Mouse (Mus musculus) mature B cell (primary cell): ENCODE measurements around the gene Selenoh.
"Not testable (repeated sequence)": the region's sequence is repeated elsewhere in the genome, so short reads cannot be mapped to it uniquely, and the experiment has no call there.

Experiments
- in situ Hi-C: fragments of 300-500 bp; cut with MboI; formaldehyde crosslinking; loops from 2 replicates; pipeline ENCODE4 v1.14.3; 2019

Selenoh gene

DNA sequence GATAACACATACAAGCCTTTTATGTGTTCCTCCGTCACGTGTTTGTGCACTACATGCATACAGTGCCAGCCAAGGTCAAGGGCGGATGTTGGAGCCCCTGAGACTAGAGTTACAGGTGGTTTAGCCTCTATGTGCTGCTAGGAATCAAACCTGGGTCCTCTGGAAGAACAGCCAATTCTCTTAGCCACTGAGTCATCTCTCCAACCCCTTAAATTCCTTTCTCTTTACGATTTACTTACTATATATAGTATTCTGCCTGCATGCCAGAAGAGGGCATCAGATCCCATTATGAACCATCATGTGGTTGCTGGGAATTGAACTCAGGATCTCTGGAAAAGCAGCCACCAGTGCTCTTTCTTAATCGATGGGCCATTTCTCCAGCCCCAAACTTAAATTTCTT is 965 bp upstream of the Selenoh start:
- in situ Hi-C loops: not testable (repeated sequence)

DNA sequence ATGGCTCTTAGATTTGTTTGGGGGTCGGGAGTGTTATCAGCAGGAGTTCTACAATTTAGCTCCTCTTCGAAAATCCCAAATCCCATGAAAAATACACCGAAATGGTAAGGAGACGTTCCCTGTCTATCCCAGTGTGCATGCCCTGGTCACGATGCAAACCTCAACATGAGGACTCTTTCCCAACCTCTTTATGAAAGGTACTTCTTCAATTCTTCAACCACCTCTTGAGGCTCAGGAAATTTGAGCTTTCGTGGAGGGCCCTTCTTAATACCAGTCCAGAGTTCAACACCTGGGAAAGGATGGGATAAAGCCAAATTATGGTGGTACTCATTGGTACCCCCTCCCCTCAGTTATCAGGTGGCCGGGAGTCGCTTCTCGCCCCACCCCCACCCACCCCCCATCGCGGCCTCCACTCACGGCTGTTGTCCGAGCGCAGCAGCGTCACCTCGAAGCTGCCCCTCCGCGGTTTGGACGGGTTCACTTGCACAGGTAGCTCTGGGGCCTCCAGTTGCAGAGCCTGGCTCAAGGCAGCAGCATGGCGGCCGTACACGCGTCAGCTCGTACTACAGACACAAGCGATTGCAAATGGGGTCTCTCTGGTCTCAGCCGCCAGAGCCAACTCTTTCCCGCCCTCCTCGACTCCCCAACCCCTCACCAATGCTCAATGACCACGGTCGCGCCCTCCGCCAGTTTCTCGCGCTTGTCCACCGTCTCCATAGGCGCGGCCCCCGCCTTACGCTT is 572 bp downstream of the Selenoh start:
- in situ Hi-C loops: loop anchor here (10.0 kb wide), 1 partner anchor 205 kb away; no protein-coding TSS in a partner anchor

DNA sequence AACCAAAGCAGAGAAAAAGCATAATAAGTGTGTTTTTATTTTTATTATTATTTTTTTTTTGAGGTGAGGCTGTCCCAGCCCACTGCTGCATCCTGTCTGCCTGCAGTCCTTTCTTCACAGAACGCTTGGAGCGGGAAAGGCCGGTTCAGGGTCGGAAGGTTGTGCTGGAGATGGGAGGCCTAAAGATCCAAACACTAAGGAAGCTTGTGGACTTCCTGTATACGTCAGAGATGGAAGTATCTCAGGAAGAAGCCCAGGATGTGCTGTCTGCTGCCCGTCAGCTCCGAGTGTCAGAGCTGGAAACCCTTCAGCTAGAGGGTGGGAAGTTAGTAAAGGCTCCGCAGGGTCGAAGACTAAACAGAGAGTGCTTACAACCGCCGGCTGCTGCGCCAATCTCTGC is 4.5 kb downstream of the Selenoh start:
- in situ Hi-C loops: loop anchor here (10.0 kb wide), 1 partner anchor 201 kb away; no protein-coding TSS in a partner anchor

DNA sequence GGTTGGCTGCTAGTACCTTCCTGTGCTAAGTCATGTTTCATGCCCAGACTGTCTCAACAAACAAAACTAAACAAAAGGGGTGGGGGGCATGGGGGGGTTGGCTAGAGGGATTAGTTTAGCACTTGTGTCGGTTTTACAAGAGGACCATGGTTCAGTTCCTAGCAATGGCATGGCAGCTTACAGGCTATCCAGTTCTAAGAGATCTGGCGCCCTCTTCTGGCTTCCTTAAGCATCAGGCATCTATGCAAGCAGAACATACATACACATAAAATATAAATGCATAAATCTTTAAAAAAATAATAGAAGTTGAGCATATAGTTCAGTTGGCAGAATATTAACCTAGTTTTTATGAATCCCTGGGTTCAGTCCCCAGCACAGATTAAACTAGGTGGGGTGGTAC is 7.7 kb downstream of the Selenoh start:
- in situ Hi-C loops: loop anchor here (5.0 to 10.0 kb wide), 2 partner anchors 46 to 198 kb away; no protein-coding TSS in a partner anchor

DNA sequence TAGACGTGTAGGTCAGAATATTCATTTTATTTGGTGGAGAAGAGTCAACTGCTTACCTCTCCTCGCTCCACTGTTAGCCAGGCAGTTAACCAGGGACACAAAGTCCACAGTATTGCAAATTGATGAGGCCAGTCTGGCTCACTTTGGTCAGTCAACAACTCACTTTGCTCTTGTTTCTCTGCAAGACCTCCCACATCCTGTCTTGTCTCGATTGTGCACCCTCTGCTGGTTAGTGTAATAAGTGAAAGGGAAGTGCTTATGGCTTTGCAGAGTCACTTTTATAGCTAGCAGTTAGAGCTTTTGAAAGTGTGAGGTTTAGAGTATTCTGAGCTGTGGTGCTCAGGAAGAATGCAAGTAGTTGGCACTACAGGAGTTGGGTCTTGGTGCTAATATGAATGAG is 10.3 kb downstream of the Selenoh start:
- in situ Hi-C loops: loop anchor here (5.0 to 10.0 kb wide), 2 partner anchors 43 to 195 kb away; no protein-coding TSS in a partner anchor

GRCm38 (mm10) chr2:84658806-84659205 is 11.8 kb downstream of the Selenoh start, which contains the start of gene Btbd18:
Gene Btbd18, plus strand, starts transcription at chr2:84659079.
- in situ Hi-C loops: no loop called here

DNA sequence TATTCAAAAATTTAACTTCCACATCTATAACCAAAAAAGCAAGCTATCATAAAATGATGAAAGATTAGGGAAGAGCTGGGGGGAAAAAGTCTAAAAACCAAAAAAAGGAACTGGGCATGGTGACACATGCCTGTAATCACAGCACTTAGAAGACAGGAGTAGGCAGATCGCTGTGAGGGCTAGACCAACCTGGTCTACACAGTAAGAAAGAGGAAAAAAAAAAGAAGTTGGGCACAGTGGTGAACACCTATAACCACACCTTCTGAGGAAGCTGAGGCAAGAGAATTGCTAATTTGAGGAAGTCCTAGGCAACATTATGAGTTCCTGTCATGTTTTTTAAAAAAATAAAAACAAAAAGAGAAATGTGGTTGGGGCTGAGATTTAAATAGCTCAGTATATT is 14.7 kb downstream of the Selenoh start:
- in situ Hi-C loops: no loop called here

DNA sequence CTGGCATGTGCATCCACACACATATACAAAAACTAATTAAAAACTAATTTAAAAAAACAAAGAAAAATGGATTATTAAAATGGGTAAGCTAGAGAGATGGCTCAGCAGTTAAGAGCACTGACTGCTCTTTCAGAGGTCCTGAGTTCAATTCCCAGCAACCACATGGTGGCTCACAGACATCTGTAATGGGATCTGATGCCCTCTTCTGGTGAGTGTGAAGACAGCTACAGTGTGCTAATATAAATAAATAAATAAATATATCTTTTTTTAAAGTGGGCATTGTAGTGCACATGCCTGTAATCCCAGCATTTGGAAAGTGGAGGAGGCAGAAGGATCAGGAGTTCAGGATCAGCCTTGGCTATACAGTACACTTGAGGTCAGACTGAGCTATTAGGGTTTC is 17.2 kb downstream of the Selenoh start:
- in situ Hi-C loops: no loop called here

DNA sequence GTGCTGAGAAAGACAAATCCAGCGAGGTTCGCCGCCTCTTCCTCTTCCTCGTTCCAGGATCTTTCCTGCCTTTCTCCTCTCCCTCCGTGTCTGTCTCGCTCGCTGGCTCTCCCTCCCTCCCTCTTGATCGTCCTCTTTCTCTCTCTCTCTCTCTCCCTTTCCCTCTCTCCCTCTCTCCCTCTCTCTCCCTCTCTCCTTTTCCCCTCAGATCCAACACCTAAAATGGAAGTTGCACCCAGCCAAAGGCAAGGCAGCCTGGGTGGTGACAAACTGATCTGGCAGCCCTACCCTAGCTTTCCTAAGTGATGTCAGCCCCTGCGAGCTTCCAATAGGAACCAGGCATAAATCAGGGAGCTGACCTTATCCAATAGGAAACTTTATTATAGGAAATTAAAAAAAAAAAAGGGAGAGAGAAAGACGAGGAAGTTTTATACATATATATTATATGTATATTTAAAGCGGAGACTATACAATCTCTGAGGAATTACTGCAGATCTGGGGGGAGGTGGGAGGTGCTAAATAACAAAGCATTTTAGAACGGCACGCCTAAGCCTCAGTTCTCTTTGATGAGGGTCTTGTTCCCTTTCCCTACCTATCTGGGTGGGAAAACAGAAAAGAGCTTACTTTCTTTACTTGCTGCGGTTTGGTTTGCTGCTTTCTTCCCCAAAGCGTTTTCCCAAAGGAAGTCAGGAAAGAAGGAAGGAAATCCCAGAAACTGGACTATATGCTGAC is 19.9 kb downstream of the Selenoh start, which contains the start of gene Ctnnd1:
Gene Ctnnd1 (minus strand): TSS at position 302 of the 732 bp plus-strand sequence.
- in situ Hi-C loops: no loop called here

DNA sequence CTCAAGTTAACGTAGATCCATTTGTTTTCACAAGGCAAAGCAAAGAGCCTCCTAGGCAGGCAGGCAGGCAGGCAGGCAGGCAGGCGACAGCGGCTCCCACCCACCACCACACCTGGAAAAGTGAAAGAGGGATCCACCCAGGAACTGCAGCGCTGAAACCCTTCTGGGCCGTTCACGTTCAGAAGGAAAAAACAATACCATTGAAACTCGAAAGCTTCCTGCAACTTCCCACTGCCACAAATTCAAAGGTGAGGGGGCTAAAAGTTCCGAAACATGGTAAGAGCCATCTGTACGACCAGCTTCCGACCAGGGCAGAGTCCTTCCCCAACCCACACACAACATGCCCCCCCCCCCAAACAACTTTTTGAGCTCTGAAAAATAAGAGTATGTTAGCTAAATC is 20.9 kb downstream of the Selenoh start:
- in situ Hi-C loops: no loop called here

- in situ Hi-C loops: no loop called here
Measured at GRCm38 (mm10) chr2:84648369-84648768, 22.2 kb downstream of the Selenoh start.

DNA sequence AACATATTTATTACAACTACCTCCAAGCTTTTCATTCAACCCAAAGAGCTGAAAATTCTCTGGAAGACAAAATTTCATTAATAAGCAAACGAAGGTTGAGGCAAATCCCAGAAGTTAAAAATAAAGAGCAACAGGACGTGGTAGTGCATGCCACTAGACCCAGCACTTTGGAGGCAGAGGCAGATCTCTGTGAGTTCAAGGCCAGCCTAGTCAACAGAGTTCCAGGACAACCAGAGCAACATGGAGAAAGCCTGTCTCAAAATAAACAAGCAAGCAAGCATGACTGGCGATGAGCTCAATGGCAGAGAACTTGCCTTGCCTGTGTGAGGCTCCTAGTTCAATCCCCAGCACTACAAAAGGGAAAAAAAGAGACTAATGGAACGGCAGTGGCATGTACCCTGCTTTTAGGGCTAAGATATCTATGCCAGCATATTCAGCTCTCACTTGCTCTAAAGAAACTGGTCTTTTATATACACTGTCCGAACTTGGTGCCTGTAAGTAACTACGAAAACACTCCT is 23.5 kb downstream of the Selenoh start:
- in situ Hi-C loops: no loop called here

GRCm38 (mm10) chr2:84646138-84646537 is 24.4 kb downstream of the Selenoh start:
- in situ Hi-C loops: no loop called here

GRCm38 (mm10) chr2:84640833-84641232 is 29.7 kb downstream of the Selenoh start:
- in situ Hi-C loops: no loop called here

DNA sequence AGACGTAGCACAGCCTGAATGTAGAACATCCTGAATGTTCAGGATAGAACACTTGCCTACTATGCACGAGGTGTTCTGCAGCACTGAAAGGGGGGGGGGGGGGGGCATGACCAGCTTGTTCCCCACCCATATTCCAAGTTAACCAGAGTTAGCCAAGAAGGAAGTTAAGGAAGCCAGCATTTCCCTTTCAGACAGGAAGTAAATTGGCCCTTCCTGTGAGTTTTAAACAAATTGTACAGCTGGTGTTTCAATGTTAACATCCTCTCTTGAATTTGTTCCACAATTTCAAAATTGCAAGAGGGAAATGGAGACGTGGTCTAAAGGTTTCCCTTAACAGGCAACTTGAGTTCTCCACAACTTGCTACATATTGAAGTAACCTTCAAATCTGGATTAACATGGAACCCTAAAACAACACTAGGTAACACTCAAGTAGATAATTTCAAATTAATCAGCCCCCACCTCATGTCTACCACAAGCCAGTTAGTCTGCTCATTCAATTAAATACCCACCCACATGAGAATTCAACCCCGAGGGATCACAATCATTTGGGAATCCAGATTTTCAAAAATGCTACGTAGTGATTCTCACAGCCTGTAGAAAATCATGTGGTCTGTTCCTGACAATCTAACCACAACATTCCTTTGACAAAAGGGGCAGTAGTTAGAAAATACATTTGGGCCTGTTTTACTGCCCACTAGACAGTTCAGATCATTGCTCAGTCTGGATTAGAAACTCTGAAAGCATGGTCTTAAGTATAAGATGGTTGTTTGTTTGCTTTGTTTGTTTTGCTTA is 31.9 kb downstream of the Selenoh start:
- in situ Hi-C loops: no loop called here

GRCm38 (mm10) chr2:84637452-84638165 is 33.0 kb downstream of the Selenoh start:
- in situ Hi-C loops: no loop called here

GRCm38 (mm10) chr2:84636231-84636741 is 34.3 kb downstream of the Selenoh start:
- in situ Hi-C loops: no loop called here

GRCm38 (mm10) chr2:84635611-84636010 is 35.0 kb downstream of the Selenoh start:
- in situ Hi-C loops: no loop called here

GRCm38 (mm10) chr2:84634934-84635482 is 35.6 kb downstream of the Selenoh start:
- in situ Hi-C loops: no loop called here

DNA sequence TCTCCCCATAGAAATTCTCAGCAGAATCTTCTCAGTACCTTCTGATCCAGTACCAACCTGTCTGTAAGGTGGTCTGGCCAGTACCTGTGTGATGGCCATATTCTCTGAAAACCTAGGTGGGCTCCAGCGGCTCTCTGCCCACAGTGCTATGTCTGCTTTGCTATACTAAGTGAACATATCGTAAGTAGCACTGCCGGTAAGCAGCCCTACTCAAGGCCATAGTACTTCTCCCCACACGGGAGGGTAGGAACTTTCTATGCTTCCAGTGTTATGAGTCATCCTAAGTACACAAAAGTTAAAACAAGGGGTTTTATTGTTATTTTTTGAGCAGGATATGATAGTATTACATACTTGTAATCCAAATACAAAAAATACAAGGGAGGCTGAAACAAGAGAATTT is 36.6 kb downstream of the Selenoh start:
- in situ Hi-C loops: no loop called here

- in situ Hi-C loops: no loop called here
Measured at GRCm38 (mm10) chr2:84632999-84633398, 37.6 kb downstream of the Selenoh start.
